Mouse (Mus musculus): ENCODE measurements at regions not wholly inside any gene's neighbourhood (a gene's known extent, or its start where the extent isn't known, plus 50 kb on each side); places are given as distances from the start of the nearest gene placed in this dataset.
A peak's percentile ranks its signal among the peaks of the same experiment; 100 is the strongest.

DNA sequence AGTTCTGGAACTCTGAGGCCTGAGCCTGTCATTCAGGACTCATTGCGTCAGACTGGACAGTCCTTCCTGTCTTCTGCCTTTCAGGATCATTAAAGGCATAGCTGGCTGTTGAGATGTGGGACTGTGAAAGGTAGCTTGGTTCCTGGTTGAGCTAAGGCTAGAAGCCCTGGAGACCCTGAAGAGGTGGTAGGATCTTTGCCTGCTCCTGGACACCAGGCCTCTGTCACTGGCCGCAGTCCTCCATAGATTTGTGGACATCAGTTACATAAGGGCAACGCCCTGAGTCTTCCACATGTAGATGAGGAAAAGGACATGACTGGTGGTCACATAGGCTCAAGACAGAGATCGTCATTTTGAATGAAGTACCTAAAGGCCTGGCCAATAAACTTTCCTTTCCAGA is 127.9 kb downstream of the Opa1 start:
- DNase-seq (ENCODE audit: low spot score in 2 of 2), result no peak

DNA sequence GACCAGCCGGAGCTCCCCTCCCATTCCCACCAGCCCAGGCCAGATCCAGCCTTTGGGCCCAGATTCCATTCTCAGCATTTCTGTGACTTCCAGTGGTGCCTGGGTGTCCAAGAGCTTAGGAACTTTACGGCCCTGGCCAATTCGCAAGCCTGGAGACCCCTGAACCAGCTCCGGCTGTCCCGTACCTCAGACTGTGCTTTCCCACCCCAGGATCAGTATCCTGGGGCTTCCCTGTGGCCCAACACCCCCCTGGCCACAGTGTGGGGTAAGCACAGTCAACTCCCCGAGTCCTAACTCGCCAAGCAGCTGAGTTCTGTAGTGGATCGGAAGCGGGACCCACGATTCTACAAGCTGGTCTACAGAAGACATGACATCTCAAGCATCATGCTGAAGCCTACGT is 128.5 kb downstream of the Opa1 start:
- no peak for DNase-seq (ENCODE audit: low spot score in 2 of 2)

DNA sequence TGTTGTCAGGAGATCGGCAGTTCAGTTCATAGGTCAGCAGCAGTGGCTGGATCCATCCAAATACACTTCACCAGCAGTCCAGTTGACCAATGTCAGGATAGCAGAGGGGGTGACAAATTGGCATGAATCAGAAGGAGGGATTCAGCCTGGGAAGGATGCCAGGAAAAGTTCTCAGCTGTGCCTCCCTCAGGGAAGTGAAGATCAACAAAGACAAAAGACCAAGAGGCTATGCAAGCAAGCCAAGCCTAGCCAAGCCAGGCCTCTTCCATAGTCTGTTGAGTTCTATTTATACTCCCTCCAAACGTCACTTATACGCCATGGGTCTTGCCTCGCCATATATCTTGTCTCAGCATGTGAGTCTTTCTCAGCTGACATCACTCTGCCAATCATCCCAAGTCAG is 129.9 kb downstream of the Opa1 start:
- no peak for DNase-seq (ENCODE audit: low spot score in 2 of 2)

DNA sequence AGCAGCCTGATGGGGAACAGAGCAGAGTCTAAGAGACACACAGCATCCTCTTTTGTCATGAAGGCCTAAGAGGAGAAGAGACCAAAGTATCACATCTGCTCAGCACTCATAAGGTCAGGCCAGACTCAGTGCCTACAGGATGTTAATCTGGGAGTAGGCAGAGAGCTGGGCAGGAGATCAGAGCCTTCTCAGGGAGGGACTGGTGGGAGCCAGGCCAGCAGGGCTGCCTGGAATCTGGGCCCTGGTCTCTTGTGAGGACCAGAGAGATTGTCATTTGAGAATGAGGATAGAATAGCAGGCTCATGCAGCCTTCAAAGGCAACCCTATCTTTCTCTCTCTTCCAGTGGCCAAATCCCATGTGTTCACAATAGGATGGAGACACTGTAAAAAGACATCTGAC is 132.3 kb downstream of the Opa1 start:
- no peak for DNase-seq (ENCODE audit: low spot score in 2 of 2)

DNA sequence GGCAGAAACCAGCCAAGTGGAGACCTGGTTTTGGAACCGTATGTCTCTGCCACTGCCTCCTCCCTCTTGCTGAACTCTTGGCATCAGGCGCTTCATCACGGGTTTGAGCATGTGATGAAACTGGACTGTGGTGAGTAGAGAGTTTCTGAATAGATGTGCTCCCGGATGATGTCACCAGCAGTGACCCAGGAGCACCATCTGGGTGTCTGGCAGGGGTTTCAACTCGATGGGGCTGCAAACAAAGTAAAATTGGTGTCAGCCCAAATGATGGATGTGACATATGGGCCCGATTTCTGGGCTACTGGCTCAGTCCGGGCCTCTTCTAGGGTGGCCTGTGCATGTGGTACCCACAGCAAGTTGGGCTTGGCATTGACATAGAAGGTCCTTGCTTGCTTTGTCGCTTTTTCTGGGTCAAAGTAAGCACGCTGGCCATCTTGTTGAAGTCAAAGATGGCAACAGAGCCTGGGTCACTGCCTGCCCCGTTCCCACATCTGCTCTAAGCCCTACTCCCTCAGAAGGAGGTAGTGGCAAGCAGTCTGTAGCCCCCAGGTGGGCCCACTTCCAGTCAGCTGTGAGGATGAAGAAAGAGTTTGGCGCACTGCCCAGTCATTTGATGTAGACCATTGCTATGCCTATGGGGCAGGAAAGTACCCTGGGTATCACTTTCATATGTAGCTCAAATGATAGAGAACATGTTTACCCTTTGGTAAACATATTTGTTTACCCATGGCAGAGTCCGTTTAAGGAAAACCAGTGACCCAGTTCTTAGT is 133.0 kb downstream of the Opa1 start:
- DNase-seq (ENCODE audit: low spot score in 2 of 2), result no peak

DNA sequence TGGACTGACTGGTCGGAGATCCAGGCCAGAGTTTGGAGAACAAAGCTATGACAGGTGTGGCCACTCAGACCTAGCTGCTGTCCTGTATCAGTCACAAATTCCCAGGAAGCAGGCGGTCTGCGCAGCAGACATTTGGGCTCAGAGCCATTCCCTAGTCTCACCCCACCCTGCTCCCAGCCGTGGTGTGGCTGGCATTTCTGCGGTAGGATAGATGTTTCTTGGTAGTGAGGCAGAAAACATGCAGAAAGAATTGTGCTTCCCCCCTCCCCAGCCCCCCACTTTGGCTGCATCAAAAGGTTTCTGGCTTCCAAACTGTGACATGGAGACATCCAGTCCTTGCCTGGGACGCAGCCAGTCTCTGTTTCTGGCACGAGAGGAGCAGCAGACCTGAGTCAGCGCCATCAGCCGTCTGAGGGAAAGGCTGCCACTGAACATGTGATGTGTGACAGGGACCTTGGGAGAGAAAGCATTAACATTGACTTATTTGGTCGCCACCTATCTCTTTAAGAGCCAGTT is 135.5 kb downstream of the Opa1 start:
- peak; percentile 64 to 73 for DNase-seq (ENCODE audit: low spot score in 2 of 2)

DNA sequence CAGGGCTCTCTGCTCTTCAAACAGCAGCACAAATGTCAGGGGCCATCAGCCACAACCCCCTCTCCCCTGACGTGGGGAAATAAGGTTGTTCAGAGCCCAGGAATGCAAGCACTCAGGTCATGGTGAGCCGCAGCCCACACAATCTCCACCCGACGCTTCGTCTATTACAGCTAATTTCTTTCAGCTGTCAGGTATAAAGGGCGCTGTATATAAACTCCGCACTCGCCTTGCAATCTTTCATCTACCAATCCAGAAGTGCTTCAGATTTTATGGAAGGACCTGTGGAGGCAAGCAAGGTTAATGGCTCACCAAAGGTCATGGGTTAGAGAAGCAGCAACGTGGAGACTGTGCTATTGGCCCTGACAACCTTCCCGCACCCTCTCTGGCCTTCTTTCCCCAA is 139.8 kb downstream of the Opa1 start:
- DNase-seq (ENCODE audit: low spot score in 2 of 2), result no peak

DNA sequence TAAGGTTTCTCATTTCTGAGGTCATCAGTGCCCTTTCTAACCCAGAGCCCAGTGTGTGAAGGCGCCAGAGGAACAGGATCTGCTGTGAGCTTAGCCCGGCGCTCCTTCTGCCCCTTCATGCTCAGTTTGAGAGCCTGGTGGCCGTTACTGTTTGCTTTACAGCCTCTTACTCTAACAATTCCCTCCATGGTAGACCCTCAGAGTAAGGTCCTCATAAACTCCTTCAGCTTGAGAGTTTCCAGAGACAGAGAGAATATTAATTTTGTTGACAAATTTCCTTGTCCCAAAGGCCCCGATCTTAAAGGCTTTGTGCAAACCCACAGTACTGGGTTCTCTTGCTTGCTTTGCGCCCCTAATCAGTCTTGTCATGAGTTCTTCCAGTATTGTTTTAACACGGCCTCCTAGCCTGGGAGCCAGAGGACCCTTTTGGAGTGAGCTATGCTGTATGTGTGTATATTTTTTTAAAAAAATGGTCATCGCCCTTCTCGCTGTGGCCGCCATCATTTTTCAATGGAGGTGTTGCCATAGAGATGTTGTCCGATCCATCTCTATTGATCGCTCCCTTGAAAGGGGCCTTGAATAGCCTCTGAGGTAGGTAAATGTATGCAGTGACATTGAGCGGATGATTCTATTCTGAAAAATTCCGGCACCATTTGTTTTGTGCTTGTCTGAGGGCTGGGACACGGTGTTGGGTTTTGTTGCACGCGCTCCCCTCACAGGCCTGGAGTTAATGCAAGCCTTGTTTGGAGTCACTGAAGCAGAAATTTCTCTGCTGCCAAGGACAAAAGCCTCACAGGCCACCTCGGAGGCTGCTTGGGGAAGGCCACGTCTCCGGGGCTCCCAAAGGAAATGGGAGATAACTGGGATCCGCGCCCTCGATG is 140.7 kb downstream of the Opa1 start:
- DNase-seq (ENCODE audit: low spot score in 2 of 2), result no peak

DNA sequence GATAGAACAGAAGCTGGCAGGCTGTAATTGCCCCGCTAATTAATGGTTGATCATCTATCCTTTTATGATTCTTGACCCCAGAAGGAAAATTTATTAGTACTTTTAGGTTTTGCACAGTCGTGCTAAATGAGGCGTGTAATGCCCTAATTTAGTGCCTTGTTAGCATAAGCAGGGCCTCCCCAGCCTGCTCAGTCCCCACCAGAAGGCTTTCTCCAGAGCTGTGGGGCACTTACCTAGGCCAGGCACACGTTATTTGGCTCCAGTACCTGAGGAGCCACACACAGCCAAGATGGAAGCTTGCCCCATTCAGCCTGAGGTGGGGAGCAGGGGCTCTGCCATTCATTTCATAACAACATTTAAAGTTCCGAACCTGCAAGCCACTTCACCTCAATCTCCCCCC is 146.0 kb downstream of the Opa1 start:
- DNase-seq (ENCODE audit: low spot score in 2 of 2), result no peak

DNA sequence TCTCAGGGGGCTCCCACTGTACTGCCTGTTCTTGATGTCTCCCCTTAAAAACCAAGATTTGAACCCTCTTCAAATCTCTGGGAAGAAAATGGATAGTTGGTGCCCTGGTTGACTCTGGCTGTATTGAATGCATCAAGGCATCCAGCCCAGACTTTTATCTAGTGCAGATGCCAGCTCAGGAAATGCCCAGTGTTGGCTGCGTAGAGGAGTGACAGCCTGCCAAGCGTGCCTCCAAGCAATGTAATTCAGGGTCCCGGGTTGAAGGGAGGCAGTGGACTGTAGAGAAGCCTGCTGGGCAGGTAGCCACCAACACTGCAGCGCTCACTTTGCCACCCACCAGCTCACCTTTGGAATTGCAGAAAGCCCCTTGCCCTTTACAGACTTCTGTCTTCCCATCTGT is 146.4 kb downstream of the Opa1 start:
- peak; percentile 44 to 56 for DNase-seq (ENCODE audit: low spot score in 2 of 2)

DNA sequence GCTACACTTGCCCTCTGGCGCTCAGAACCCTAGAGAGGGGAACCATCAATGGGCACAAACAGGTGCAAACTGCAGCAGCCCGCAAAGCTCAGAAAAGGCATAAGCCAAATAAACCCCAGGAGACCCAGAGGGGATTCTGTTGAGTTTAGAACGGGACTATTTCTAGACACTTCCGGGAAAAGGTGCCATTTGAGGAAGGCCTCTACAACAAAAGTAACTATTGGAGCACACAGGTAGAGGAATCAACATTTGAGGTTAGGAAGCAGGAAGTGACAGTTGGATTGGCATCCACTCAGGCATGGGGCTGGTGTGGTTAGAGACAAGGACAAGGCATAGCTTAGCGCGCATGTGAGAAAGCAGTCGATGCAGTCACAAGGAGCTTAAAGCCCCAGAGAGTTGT is 148.3 kb downstream of the Opa1 start:
- DNase-seq (ENCODE audit: low spot score in 2 of 2), result no peak

DNA sequence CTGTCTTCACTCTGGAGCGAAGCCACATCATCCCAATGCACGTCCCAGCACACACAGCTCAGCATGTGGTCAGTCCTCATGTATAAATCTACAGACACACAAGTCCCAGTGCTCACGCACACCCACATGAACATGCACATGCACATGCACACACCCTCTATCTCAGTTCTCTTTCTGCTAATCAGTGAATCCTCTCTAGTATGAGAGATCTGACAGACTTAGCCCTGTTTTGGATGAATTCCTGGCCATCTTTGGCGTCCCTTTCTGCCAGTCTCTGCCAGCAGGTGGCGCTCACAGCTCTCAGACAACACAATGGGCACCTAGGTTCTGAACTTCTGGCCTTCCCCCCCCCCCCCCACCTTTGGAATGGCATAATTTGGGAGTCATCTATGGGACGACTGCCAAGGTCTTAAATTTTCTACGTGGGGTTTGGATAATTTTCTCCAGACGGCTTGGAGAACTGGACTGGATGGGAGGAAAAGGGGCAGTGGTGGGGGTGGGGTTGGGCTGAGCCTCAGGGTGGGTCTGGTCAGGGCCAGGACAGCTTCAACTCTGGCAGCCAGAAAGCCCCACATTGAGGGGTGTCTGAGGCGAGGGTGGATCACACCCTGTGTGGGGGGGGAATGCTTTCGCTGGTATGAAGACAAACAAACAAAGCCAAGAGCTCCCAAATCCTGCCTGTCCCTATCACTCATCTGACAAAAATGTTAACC is 149.8 kb downstream of the Opa1 start:
- peak; percentile 72 to 86 for DNase-seq (ENCODE audit: low spot score in 2 of 2)

DNA sequence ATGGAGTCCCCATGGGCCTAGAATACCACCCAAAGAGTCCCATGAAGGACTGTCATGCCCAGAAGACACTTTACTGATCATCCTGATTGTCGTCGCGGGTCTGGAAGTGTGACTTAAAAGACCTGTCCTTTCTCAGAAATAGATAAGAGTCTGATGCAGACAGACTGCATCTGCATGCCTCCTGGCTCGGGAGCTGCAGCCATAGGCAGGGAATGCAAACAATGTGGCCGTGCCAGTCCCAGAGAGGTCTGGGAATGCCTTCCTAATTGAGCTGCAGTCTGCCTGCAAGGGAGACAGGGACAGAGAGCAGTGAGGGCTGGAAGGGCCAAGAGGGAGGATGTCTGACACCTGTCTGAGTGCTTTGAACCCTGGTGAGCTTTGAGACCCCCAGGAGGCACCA is 150.9 kb downstream of the Opa1 start:
- no peak for DNase-seq (ENCODE audit: low spot score in 2 of 2)

DNA sequence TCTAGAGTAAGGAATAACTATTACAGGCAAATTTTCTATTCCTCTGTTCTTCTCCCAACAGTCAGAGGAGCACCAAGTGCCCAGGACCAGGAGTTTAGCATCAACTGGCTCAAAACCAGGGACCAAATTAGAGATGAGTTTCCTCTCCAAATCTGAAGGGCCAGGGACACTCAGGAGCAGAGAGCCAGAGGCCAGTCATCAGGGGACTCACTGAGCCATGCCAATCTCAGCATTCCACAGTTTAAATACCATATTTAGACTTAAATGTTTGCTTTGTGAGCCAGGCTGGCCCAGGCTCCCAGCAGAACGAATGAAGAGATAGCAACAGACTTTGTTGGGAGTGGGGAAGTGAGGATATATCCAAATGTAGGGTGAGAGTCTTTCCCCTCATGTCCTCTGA is 153.8 kb downstream of the Opa1 start:
- no peak for DNase-seq (ENCODE audit: low spot score in 2 of 2)

DNA sequence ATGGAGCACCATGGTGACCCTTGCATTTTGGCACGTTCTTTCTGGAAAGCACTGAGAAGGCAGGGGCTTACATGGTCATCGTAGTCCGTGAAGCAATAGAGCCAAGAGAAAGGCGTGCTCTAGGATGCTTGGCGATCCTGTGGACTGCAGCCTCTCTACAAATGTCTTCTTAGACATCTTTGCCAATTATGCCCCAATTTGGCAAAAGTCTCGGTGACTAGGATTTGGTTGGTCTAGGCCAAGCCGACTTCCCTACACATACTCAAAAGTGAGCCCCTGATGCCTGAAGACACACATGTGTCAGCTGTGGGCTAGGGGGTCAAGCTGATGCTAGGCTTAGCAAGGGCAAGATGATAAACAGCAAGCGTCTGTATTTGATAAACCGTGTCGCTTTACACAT is 154.7 kb downstream of the Opa1 start:
- DNase-seq (ENCODE audit: low spot score in 2 of 2), result no peak

DNA sequence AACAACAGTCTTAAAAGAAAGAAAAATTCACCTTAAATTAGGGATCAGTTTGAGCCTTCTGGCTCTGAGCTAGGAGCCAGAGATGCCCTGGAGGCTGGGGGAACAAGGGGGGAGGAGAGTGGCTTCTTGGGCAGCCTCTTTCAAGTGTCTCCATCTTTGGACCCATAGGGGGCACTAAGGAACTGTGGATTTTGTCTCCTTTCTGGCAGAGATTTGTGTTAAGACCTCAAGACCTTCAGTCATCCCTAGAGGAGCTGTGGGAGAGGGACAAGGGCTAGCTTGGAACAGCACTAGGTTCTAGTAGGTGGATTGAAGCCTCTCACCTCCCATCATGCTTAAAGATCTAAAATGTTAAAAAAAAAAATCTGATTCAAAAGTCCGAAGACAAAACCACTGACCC is 155.2 kb downstream of the Opa1 start:
- DNase-seq (ENCODE audit: low spot score in 2 of 2), result peak; percentile 66 to 69

DNA sequence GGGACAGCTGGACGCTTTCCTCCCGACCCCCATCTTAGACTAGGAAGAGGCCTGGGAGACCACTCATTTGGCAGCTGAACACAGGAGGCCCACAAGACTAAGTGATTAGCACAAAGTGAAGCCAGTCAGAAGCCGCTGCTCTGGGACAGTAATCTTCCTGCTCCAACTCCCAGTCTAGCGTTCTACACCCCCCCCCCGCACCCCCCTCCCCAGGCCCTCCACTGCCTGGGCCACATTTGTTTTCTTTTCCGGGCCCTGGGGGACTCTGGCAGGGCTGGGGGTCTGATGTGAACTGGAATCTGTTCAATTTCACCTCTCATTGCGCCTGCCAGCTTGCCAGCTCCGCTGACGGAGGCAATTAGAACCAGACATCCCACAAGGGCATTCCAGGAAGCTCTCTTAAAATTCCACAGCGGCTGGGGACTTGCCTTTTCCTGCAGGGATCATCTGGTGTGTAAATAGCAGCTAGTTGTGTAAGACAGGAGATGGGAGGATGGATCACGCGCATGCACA is 155.7 kb downstream of the Opa1 start:
- DNase-seq (ENCODE audit: low spot score in 2 of 2), result peak; percentile 41 to 42

DNA sequence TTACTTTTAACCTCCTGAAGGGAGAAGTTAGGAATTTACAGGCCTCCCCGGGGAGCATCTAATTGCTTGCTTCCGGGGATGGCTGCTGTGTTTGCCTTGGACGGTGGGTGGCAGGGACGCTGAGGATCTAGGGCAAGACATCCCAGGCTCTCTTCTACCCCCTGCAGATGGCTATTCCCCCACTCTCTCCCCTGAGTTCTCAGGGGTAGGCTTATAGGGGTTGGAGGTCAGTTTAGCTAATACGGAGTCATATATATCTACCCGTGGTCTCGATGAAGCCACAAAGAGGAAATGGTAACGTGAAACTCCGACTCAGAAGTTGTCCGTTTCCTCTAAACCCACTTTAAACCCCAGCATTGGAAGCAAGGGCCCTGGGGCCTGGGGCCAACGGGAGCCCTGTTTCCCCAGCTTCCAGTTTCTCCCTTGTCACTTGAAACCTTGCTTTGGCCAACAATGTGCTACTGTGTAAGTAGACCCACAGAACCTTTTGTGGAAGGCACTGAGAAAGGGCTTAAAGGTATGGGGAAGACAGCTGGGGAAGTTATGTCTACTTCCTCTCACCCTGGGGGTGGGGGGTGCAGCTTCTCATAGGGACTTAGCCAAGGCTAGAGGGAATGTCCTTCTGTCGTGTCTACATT is 156.4 kb downstream of the Opa1 start:
- DNase-seq (ENCODE audit: low spot score in 2 of 2), result no peak

DNA sequence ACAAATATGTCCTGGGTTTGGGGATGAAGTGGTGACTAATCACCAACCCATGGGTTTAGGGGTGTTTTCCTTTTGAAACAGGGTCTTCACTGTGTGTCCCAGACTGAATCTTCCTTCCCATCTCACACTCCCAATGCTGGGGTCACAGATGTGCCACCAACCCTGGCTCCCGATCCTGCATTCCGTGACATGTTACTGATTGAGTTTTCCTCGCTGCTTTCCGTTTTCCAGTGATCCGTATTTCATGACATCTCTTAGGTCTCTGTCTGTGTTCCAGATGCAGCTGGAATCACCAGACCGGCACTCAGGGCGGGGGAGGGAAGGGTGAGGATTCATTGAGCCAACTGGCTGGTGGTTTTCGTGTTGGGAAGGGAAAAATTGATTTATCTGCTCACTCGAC is 157.1 kb downstream of the Opa1 start:
- no peak for DNase-seq (ENCODE audit: low spot score in 2 of 2)

DNA sequence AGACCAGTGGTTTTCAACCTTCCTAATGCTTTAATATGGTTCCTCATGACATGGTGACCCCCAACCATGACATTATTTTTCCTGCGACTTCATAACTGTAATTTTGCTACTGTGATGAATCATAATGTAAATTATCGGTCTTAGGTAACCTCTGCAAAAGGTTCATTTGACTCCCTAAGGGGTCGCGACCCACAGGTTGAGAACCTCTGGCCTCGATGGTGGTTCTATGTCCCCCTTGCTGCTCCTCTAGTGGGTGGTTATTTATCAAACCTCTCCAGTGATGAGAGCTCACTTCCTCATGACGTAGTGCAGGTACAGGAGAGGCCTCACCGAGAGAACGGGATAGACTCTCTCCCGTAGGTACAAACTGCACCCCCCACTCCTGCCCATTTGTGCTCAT is 158.9 kb downstream of the Opa1 start:
- DNase-seq (ENCODE audit: low spot score in 2 of 2), result no peak

DNA sequence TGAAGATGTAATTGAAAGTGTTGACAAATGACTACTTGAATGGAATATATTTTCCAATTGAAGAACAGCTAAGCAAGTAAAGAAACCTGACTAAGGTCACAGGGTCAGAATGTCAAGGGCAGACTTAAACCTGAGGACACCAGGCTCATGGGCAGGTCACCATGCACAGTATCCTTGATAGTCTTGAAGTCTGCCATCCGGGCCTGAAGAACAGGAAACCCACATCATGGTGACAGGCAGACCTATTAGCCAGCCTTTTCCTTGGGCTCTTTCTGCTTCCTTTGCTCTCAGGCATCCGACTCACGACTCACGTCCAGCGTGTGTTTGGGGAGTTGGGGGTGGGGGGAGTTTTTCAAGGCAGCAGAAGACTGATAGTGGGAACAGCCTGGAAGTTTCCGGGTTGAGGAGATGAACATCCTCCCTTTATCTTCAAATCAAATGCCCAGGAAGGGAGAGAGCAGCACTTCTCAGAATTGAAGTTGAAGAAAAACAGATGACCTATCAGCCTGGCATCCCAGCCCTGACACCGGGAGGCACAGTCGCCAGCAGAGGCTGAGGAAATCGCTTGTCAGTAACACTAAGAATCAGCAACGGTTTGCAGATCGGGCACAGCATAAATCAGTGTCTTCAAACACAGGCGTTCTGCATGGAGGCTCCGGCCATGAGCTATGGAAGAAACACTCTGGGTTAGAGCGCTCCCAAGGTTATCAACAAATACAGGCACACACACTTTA is 163.5 kb downstream of the Opa1 start:
- no peak for DNase-seq (ENCODE audit: low spot score in 2 of 2)
